Mouse (Mus musculus): ENCODE results near the gene Ttll13.

DNA sequence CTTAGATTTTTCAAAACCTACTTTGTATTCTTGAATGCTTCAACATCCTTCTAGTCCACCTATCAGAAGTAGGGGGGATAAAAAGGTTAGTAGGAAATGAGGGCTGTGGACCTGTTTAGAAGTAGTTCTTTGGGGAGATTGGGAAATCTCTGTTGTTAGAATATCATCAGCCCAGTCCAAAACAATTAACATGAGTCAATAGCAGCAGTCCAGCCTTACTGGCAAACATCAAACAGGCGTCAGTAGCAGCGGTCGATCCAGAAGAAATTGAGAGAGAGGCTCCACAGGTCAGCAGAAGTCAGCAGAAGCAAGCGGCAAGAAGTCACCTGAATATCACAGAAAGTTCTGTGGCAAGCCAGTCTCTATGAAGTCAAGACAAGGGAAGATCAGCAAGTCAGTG is 1.3 kb upstream of the Ttll13 start:
- TF ChIP-seq GATA1 (IDR thresholded peaks at IDR 0.05; ENCODE audit: borderline replicate concordance, low read length) (no peak), FLI1 (IDR thresholded peaks at IDR 0.05; ENCODE audit: low read length) (no peak)
